Mouse (Mus musculus) embryonic facial prominence, embryonic 13.5 days (tissue): ENCODE results near the gene Gm11037. TPM values are rescaled to one million over a fixed set of nuclear protein-coding genes. Genes with fewer than 3 reads are reported as not detected.
A peak's percentile ranks its signal among the peaks of the same experiment; 100 is the strongest.

Experiments
- ATAC-seq: fragments of 200-750 bp; cut with Nextera tagmentation; 2 replicates; pipeline ENCODE4 v1.8.0; 2017; ENCODE audit warnings: low read depth; ENCODE audit not compliant: insufficient number of reproducible peaks, insufficient read depth, low FRiP score, low TSS enrichment
- H3K27ac ChIP-seq: fragments of 300-500 bp; sonication (generic); 2 replicates; pipeline ENCODE4 v1.5.1; 2015; ENCODE audit warnings: moderate library complexity, mild to moderate bottlenecking, inconsistent platforms
- H3K27me3 ChIP-seq: fragments of 300-500 bp; sonication (generic); 2 replicates; pipeline ENCODE4 v1.6.1; 2015; ENCODE audit warnings: mild to moderate bottlenecking, inconsistent platforms
- H3K36me3 ChIP-seq: fragments of 300-500 bp; sonication (generic); 2 replicates; pipeline ENCODE4 v1.6.1; 2015; ENCODE audit warnings: mild to moderate bottlenecking, inconsistent platforms
- H3K4me1 ChIP-seq: fragments of 300-500 bp; sonication (generic); 2 replicates; pipeline ENCODE4 v1.6.1; 2015; ENCODE audit warnings: inconsistent platforms
- H3K4me2 ChIP-seq: fragments of 300-500 bp; sonication (generic); 2 replicates; pipeline ENCODE4 v1.6.1; 2015; ENCODE audit warnings: moderate library complexity, mild to moderate bottlenecking, inconsistent platforms
- H3K4me3 ChIP-seq: fragments of 300-500 bp; sonication (generic); 2 replicates; pipeline ENCODE4 v1.5.1; 2015; ENCODE audit warnings: mild to moderate bottlenecking, inconsistent platforms
- H3K9ac ChIP-seq: fragments of 300-500 bp; sonication (generic); 2 replicates; pipeline ENCODE4 v1.6.1; 2015; ENCODE audit warnings: mild to moderate bottlenecking, inconsistent platforms
- H3K9me3 ChIP-seq: fragments of 300-500 bp; sonication (generic); 2 replicates; pipeline ENCODE4 v1.6.1; 2016; ENCODE audit warnings: inconsistent platforms
- WGBS: fragments of 180-500 bp; shearing (Covaris S2); methylation state at CpG from one replicate; pipeline ENCODE4 v1.1.7; 2015; ENCODE audit warnings: mixed read lengths; 5-methylcytosine and 5-hydroxymethylcytosine counted together
- polyA plus RNA-seq: library from polyadenylated mRNA; unstranded; fragments of >200 nt; fragmentation: Nextera tagmentation; extraction: Ambion mirVana; gene quantifications from 2 replicates; pipeline ENCODE4 v1.2.1, GENCODE M21; 2015

The Gm11037 gene
- polyA plus RNA-seq: not detected in 2 replicates

- ATAC-seq: no peak
- Histone ChIP-seq H3K4me2 (no peak within 1 kb of the TSS), H3K4me1 (peaks cover 36% of the 10 kb centered on the region), H3K9me3 (no peaks in the 10 kb centered on the region), H3K9ac (0 out of 2 replicates have a peak within 1 kb of the TSS, but pooled peaks have one; percentile 27), H3K36me3 (peaks cover 37% of the 10 kb centered on the region), H3K27me3 (no peaks in the 10 kb centered on the region), H3K27ac (peak within 1 kb of the TSS; percentile 58), H3K4me3 (no peak within 1 kb of the TSS)
- WGBS: 66% methylated on average over 9 of the region's 9 CpGs
Observed at GRCm38 (mm10) chr2:131132930-131133547, at the start of gene Gm11037. TSS of gene Gm11037 (plus strand) at chr2:131133497.

DNA sequence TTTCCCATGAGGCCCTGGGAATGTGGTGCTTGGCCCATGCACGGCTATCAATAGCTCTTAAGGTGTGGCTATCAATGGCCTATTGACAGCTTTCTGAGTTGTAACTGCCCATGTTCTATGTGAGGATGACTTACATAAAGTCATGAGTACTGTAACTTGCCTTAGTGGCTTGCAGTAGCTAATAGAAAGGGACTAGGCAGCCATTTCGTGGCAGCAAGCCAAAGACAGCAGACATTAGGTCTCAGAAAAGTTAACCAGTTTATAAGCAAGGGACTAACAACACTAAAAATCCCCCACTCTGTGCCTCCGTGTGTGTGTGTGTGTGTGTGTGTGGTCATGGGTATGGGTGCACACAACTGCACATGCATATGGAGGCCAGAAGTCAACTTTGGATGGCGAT, 49.1 kb upstream of the Gm11037 start:
- H3K36me3 ChIP-seq: no peaks in the 10 kb centered on the region
- H3K27me3 ChIP-seq: no peaks in the 10 kb centered on the region
- WGBS: 83% methylated on average over 4 of the region's 4 CpGs
- H3K4me3 ChIP-seq: no peak overlapping the region
- no peak overlapping the region for H3K4me2 ChIP-seq
- H3K9ac ChIP-seq: no peak overlapping the region
- ATAC-seq: no peak
- no peak overlapping the region for H3K27ac ChIP-seq
- no peaks in the 10 kb centered on the region for H3K9me3 ChIP-seq
- H3K4me1 ChIP-seq: 0 out of 2 replicates have a peak, but pooled peaks cover 4% of the 10 kb centered on the region

GRCm38 (mm10) chr2:131086667-131087390, 46.5 kb upstream of the Gm11037 start, which contains the start of gene Siglec1:
TSS of gene Siglec1 (minus strand) at chr2:131086765.
- Histone ChIP-seq H3K4me3 (no peak within 1 kb of the TSS), H3K27me3 (no peaks in the 10 kb centered on the region), H3K9ac (no peak within 1 kb of the TSS), H3K36me3 (no peaks in the 10 kb centered on the region), H3K4me2 (no peak within 1 kb of the TSS), H3K4me1 (0 out of 2 replicates have a peak, but pooled peaks cover 4% of the 10 kb centered on the region), H3K9me3 (no peaks in the 10 kb centered on the region), H3K27ac (no peak within 1 kb of the TSS)
- 86% methylated on average over 11 of the region's 11 CpGs for WGBS
- ATAC-seq: no peak

GRCm38 (mm10) chr2:131088581-131088980, 44.7 kb upstream of the Gm11037 start:
- 83% methylated on average over 4 of the region's 4 CpGs for WGBS
- H3K4me2 ChIP-seq: no peak overlapping the region
- H3K27me3 ChIP-seq: no peaks in the 10 kb centered on the region
- H3K27ac ChIP-seq: no peak overlapping the region
- H3K9me3 ChIP-seq: no peaks in the 10 kb centered on the region
- H3K36me3 ChIP-seq: no peaks in the 10 kb centered on the region
- ATAC-seq: no peak
- H3K9ac ChIP-seq: no peak overlapping the region
- H3K4me3 ChIP-seq: no peak overlapping the region
- 0 out of 2 replicates have a peak, but pooled peaks cover 4% of the 10 kb centered on the region for H3K4me1 ChIP-seq

DNA sequence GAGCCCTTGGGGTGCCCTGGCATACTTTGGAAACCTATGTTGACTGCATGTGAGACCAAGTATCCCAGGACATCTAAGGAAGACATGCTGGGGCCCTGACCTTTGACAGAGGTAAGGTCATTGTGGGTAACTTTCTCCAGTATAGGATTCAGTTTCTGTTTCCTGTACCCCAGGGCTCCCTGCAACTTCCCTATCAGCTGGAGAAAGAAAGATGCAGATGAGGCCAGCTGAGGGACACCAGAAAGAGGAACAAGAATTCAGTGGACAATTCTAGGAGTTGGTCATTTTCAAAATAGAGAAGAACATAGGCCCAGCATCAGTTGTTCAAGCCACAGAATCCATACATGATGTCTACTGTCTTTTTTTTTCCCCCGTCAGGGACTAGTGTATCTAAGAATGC, 43.7 kb upstream of the Gm11037 start:
- 0 out of 2 replicates have a peak, but pooled peaks cover 4% of the 10 kb centered on the region for H3K4me1 ChIP-seq
- H3K9me3 ChIP-seq: no peaks in the 10 kb centered on the region
- no peak for ATAC-seq
- H3K4me2 ChIP-seq: no peak overlapping the region
- no peaks in the 10 kb centered on the region for H3K27me3 ChIP-seq
- no peak overlapping the region for H3K27ac ChIP-seq
- H3K9ac ChIP-seq: no peak overlapping the region
- H3K4me3 ChIP-seq: no peak overlapping the region
- H3K36me3 ChIP-seq: no peaks in the 10 kb centered on the region
- WGBS: 91% methylated on average over 1 of the region's 1 CpGs

- Histone ChIP-seq H3K4me1 (0 out of 2 replicates have a peak, but pooled peaks cover 4% of the 10 kb centered on the region), H3K9ac (no peak overlapping the region), H3K27me3 (no peaks in the 10 kb centered on the region), H3K4me2 (no peak overlapping the region), H3K36me3 (no peaks in the 10 kb centered on the region), H3K4me3 (no peak overlapping the region), H3K27ac (no peak overlapping the region), H3K9me3 (no peaks in the 10 kb centered on the region)
- WGBS: 73% methylated on average over 3 of the region's 3 CpGs
- ATAC-seq: no peak
Observed at GRCm38 (mm10) chr2:131090852-131091251, 42.4 kb upstream of the Gm11037 start.

- H3K27ac ChIP-seq: no peak overlapping the region
- H3K9me3 ChIP-seq: no peaks in the 10 kb centered on the region
- peaks cover 7% of the 10 kb centered on the region for H3K4me1 ChIP-seq
- ATAC-seq: no peak
- H3K4me2 ChIP-seq: no peak overlapping the region
- no peaks in the 10 kb centered on the region for H3K27me3 ChIP-seq
- WGBS: 83% methylated on average over 5 of the region's 5 CpGs
- H3K36me3 ChIP-seq: no peaks in the 10 kb centered on the region
- no peak overlapping the region for H3K9ac ChIP-seq
- H3K4me3 ChIP-seq: no peak overlapping the region
Observed at GRCm38 (mm10) chr2:131093577-131093976, 39.7 kb upstream of the Gm11037 start.

DNA sequence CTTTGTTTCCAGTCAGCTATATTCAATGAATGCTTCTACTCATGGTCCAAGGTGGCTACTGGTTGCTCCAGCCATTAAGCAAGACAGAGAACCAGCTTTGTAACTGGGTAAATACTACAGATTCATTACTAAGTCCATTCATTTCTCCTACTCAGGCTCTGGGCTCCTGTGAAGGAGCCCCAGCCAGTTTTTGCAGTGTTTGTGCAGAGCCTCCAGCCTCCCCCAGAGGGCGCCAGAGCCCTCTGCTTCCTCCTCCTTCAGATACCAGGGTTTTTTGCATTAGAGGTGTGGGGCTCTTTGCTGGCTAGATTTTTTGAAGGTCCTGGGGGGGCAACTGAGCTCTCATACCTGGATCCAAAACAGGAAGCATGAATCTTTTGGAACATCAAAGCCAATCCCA, 38.5 kb upstream of the Gm11037 start:
- H3K27ac ChIP-seq: no peak overlapping the region
- no peaks in the 10 kb centered on the region for H3K9me3 ChIP-seq
- peaks cover 7% of the 10 kb centered on the region for H3K4me1 ChIP-seq
- H3K9ac ChIP-seq: no peak overlapping the region
- no peaks in the 10 kb centered on the region for H3K27me3 ChIP-seq
- no peak overlapping the region for H3K4me2 ChIP-seq
- H3K36me3 ChIP-seq: no peaks in the 10 kb centered on the region
- no peak for ATAC-seq
- 0% methylated on average over 1 of the region's 1 CpGs for WGBS
- H3K4me3 ChIP-seq: no peak overlapping the region

- no peaks in the 10 kb centered on the region for H3K9me3 ChIP-seq
- ATAC-seq: peak; percentile 79; the same call in 1 of the 2 replicates
- peak overlapping the region; percentile 68 for H3K27ac ChIP-seq
- H3K9ac ChIP-seq: no peak overlapping the region
- peaks cover 7% of the 10 kb centered on the region for H3K4me1 ChIP-seq
- H3K4me2 ChIP-seq: peak overlapping the region; percentile 41
- H3K36me3 ChIP-seq: no peaks in the 10 kb centered on the region
- no peak overlapping the region for H3K4me3 ChIP-seq
- 6% methylated on average over 9 of the region's 9 CpGs for whole genome bisulfite sequencing
- H3K27me3 ChIP-seq: no peaks in the 10 kb centered on the region
Observed at GRCm38 (mm10) chr2:131096101-131096795, 37.0 kb upstream of the Gm11037 start.

DNA sequence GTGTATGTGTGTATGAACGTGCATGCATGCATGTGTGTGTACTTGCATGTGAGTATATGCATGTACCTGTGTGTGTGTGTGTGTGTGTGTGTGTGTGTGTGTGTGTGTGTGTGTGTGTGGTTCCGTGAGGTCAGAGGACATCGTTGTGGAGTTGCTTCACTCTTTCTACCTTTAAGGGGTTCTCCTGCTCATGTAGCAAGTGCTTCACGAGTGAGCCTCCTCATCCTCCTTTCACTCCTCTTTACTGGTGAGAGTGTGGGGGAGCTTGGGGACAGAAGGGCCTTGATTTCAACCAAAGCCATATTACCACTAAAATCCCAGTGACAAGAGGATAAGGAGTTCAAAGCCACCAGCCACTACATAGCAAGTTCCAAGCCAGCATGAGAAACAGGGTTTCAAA, 36.2 kb upstream of the Gm11037 start:
- WGBS: 84% methylated on average over 4 of the region's 4 CpGs
- Histone ChIP-seq H3K27me3 (no peaks in the 10 kb centered on the region), H3K9me3 (no peaks in the 10 kb centered on the region), H3K4me2 (no peak overlapping the region), H3K4me1 (peaks cover 7% of the 10 kb centered on the region), H3K9ac (no peak overlapping the region), H3K36me3 (no peaks in the 10 kb centered on the region), H3K4me3 (no peak overlapping the region), H3K27ac (no peak overlapping the region; the same call in 1 of the 2 replicates)
- no peak for ATAC-seq

- H3K27ac ChIP-seq: no peak overlapping the region
- no peak overlapping the region for H3K9ac ChIP-seq
- H3K36me3 ChIP-seq: no peaks in the 10 kb centered on the region
- no peaks in the 10 kb centered on the region for H3K9me3 ChIP-seq
- H3K4me3 ChIP-seq: no peak overlapping the region
- H3K27me3 ChIP-seq: no peaks in the 10 kb centered on the region
- WGBS: 44% methylated on average over 3 of the region's 3 CpGs
- no peak for ATAC-seq
- peaks cover 1% of the 10 kb centered on the region for H3K4me1 ChIP-seq
- no peak overlapping the region for H3K4me2 ChIP-seq
Observed at GRCm38 (mm10) chr2:131101530-131101929, 31.8 kb upstream of the Gm11037 start.
